Mouse (Mus musculus) adrenal gland, postnatal 10 days (tissue): ENCODE data around the gene Slc25a25. TPM values are rescaled to one million over a fixed set of nuclear protein-coding genes. Genes with fewer than 3 reads are reported as not detected.

Experiments used
- total RNA-seq, 2 experiments: library from RNA; stranded (reverse); gene quantifications; 2 replicates each; pipeline ENCODE4 v1.2.3; 2021

Gene Slc25a25
- total RNA-seq, 2 experiments from 2014 or later = 36.5 to 121 TPM

Other genes starting within 250 kb of the Slc25a25 start
- 10 to 100 TPM; 29.9 to 49.3 TPM for gene Pomt1, start 214.9 kb downstream of the Slc25a25 start, total RNA-seq
- 100 to 1,000 TPM; 129 to 184 TPM for gene Uck1, start 191.3 kb downstream of the Slc25a25 start, total RNA-seq
- 10 to 100 TPM; 62.1 to 77.3 TPM for gene Golga2, start 164.1 kb downstream of the Slc25a25 start, total RNA-seq
- gene Swi5, start 163.4 kb downstream of the Slc25a25 start, total RNA-seq = 100 to 1,000 TPM; 248 to 255 TPM
- 10 to 100 TPM; 49.0 to 63.5 TPM for gene Ciz1, start 99.1 kb downstream of the Slc25a25 start, total RNA-seq
- gene Dnm1, start 98.1 kb downstream of the Slc25a25 start, total RNA-seq = 10 to 100 TPM; 15.8 to 23.8 TPM
- gene 1110008P14Rik, start 69.5 kb downstream of the Slc25a25 start, total RNA-seq = 100 to 1,000 TPM; 143 to 149 TPM
- gene Lcn2, start 63.2 kb downstream of the Slc25a25 start, total RNA-seq = 10 to 100 TPM; 12.0 to 21.8 TPM
- 10 to 100 TPM; 91.7 to 98.5 TPM for gene Ptges2, start 55.5 kb downstream of the Slc25a25 start, total RNA-seq
- 1 to 10 TPM; 3.6 to 3.7 TPM for gene Naif1, start 988 bp downstream of the Slc25a25 start, total RNA-seq
- 10 to 100 TPM; 24.6 to 26.8 TPM for gene Fam102a, start 83.9 kb upstream of the Slc25a25 start, total RNA-seq
- gene Dpm2, start 119.4 kb upstream of the Slc25a25 start, total RNA-seq = 10 to 100 TPM; 44.4 to 49.9 TPM
- not detected for gene Pip5kl1, start 123.4 kb upstream of the Slc25a25 start, total RNA-seq
- gene 9430097D07Rik, start 124.2 kb upstream of the Slc25a25 start, total RNA-seq = not detected
- gene St6galnac4, start 135.7 kb upstream of the Slc25a25 start, total RNA-seq = 10 to 100 TPM; 14.3 to 14.7 TPM
- gene St6galnac6, start 148.3 kb upstream of the Slc25a25 start, total RNA-seq = 10 to 100 TPM; 55.2 to 64.1 TPM
- gene Ak1, start 170.3 kb upstream of the Slc25a25 start, total RNA-seq = 100 to 1,000 TPM in 1 of 2 experiments, 10 to 100 TPM in 1; 71.5 to 143 TPM
- gene Eng, start 195.2 kb upstream of the Slc25a25 start, total RNA-seq = 10 to 100 TPM; 97.9 to 99.9 TPM